Mouse (Mus musculus): Measurements from ENCODE around the gene Tmcc1.

DNA sequence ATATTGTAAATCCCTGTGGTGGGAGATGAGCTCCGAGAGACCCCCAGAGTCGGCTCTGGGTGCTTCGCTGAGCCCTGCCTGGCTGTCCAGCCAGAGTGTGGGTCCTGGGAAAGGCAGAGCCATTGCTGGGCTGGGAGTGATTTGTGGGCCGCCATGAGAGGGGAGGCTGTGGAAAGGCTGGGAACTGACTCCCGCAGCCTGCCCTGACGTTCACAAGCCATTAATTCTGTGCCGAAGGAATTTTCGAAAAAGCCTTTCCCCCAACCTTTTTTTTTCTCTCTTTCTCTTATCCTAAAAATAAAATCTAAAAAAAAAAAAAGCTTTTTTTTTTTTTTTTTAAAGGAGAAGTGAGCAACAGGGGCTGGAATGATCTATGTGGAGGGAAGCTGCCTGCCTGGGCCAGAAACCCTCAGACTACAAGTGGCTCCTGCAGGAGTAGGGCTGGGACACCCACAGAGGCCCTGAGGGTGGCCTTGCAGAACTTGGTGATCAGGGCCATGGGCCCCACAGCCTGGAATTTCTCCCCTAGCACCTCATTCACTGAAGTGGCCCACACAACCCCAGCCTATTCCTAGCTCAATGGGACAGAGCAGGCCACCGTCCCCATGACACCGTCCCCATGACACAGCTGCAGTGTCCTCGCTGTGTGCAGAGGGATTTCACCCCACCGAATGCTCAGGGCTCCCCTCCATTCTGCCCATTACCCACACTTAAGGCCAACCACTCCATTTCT is 209.8 kb downstream of the Tmcc1 start:
- TF ChIP-seq CTCF (IDR thresholded peaks at IDR 0.05; ENCODE audit: low read depth) (no peak), EP300 (optimal IDR thresholded peaks at IDR 0.05) (no peak)

Measured in stomach, postnatal 0 days (tissue).